Mouse (Mus musculus) neural tube, embryonic 13.5 days (tissue): ENCODE results near the gene Fam184b. TPM values are rescaled to one million over a fixed set of nuclear protein-coding genes. Genes with fewer than 3 reads are reported as not detected.
"Not testable (repeated sequence)": the region's sequence is repeated elsewhere in the genome, so short reads cannot be mapped to it uniquely, and the experiment has no call there.

Experiments used
- ATAC-seq: fragments of 200-750 bp; cut with Nextera tagmentation; 2 replicates; pipeline ENCODE4 v1.8.0; 2017; ENCODE audit warnings: low read depth, mild to moderate bottlenecking, moderate TSS enrichment, moderate library complexity
- H3K27ac ChIP-seq: fragments of 300-500 bp; sonication (generic); replicated peaks from 2 replicates; pipeline ENCODE4 v1.5.1; 2015; ENCODE audit warnings: moderate library complexity, mild to moderate bottlenecking, inconsistent platforms
- H3K27me3 ChIP-seq: fragments of 300-500 bp; sonication (generic); 2 replicates; pipeline ENCODE4 v1.6.1; 2015; ENCODE audit warnings: mild to moderate bottlenecking, inconsistent platforms
- H3K36me3 ChIP-seq: fragments of 300-500 bp; sonication (generic); 2 replicates; pipeline ENCODE4 v1.6.1; 2015; ENCODE audit warnings: mild to moderate bottlenecking, inconsistent platforms
- H3K4me1 ChIP-seq: fragments of 300-500 bp; sonication (generic); replicated peaks from 2 replicates; pipeline ENCODE4 v1.6.1; 2015; ENCODE audit warnings: inconsistent platforms
- H3K4me2 ChIP-seq: fragments of 300-500 bp; sonication (generic); 2 replicates; pipeline ENCODE4 v1.6.1; 2015; ENCODE audit warnings: inconsistent platforms, mild to moderate bottlenecking, moderate library complexity
- H3K4me3 ChIP-seq: fragments of 300-500 bp; sonication (generic); 2 replicates; pipeline ENCODE4 v1.5.1; 2015; ENCODE audit warnings: mild to moderate bottlenecking, inconsistent platforms
- H3K9ac ChIP-seq: fragments of 300-500 bp; sonication (generic); 2 replicates; pipeline ENCODE4 v1.6.1; 2015; ENCODE audit warnings: moderate library complexity, mild to moderate bottlenecking, inconsistent platforms
- H3K9me3 ChIP-seq: fragments of 300-500 bp; sonication (generic); 2 replicates; pipeline ENCODE4 v1.6.1; 2016; ENCODE audit warnings: inconsistent platforms
- WGBS: fragments of 180-500 bp; shearing (Covaris S2); methylation state at CpG from one replicate; pipeline ENCODE4 v1.1.7; 2015; 5-methylcytosine and 5-hydroxymethylcytosine counted together
- polyA plus RNA-seq: library from polyadenylated mRNA; unstranded; fragments of >200 nt; fragmentation: Nextera tagmentation; extraction: Ambion mirVana; gene quantifications from 2 replicates; pipeline ENCODE4 v1.2.1, GENCODE M21; 2015

Gene Fam184b
- polyA plus RNA-seq, 1 experiment from 2014 or later, result 4.0 TPM

DNA sequence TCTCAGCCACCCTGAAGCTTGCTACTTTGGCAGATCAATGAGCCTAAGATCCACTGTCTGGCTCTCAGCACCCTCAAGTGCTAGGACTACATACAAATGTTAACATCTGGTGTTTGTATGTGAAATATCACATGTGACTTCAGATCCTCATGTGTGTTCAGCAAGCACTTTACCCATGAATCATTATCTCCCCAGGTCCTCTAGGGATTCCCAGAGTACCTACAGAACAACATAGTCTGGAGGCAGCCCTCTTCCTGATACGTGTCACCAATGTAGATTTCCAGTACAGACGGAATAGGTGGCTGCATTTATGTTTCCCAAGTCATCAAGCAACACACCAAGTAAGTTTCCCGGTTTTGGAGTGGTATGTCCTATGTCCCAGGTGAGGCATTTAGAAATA is 29.4 kb upstream of the Fam184b start:
- Histone ChIP-seq H3K4me3 (peak overlapping the region; percentile 81), H3K9me3 (no peaks in the 10 kb centered on the region), H3K4me2 (peak overlapping the region; percentile 91), H3K27me3 (no peaks in the 10 kb centered on the region), H3K36me3 (no peaks in the 10 kb centered on the region), H3K27ac (peak overlapping the region; percentile 81), H3K4me1 (peaks cover 17% of the 10 kb centered on the region), H3K9ac (peak overlapping the region; percentile 84)
- 0% methylated on average over 3 of the region's 3 CpGs for WGBS
- peak; percentile 29 for ATAC-seq

DNA sequence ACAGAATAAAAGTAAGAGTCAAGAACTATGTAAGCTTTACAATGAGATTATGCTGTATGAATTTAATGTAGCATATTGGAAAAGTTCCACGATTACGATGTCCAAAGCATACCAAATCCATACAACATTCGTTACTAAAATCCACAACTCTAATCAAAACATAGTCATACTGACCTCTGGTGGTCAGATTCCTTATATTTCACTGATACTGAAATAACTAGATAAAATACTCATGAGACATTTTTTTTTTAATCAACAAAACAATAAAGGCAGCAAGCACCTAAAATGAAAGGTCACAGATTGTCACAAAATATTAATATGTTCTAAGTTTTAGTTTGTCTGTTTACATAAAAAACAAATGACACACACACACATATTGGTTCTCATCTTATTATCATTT is 28.9 kb upstream of the Fam184b start:
- no peak overlapping the region for H3K27ac ChIP-seq
- H3K36me3 ChIP-seq, result no peaks in the 10 kb centered on the region
- no peaks in the 10 kb centered on the region for H3K9me3 ChIP-seq
- H3K9ac ChIP-seq, result no peak overlapping the region
- H3K4me3 ChIP-seq, result peak overlapping the region; percentile 81; the same call in 1 of the 2 replicates
- no peaks in the 10 kb centered on the region for H3K27me3 ChIP-seq
- 40% methylated on average over 3 of the region's 3 CpGs for WGBS
- no peak for ATAC-seq
- H3K4me1 ChIP-seq, result peaks cover 17% of the 10 kb centered on the region
- peak overlapping the region; percentile 91 for H3K4me2 ChIP-seq

DNA sequence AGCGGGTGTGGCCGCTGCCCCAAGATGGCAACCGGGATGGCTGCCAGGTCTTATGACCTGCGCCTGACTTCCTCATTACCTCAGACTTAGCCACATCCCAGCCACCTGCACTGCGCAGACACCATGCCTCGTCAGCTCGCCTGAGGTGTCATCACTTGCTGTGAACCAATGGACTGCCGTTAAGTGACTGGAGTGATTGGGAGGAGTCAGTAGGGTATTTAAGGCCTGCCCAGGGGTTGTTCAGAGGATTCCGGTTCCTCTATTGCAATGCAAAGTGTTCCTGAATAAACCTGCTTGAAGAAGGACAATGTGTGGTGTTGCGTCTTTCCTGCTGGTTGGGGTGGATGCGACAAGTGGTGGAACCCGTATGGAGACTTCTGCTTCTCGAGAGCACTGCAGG is 19.0 kb upstream of the Fam184b start:
- H3K36me3 ChIP-seq, H3K9me3 ChIP-seq, H3K4me1 ChIP-seq, H3K27ac ChIP-seq, H3K4me3 ChIP-seq, H3K27me3 ChIP-seq, H3K9ac ChIP-seq, H3K4me2 ChIP-seq, ATAC-seq: not testable (repeated sequence)
- 95% methylated on average over 13 of the region's 13 CpGs for WGBS

DNA sequence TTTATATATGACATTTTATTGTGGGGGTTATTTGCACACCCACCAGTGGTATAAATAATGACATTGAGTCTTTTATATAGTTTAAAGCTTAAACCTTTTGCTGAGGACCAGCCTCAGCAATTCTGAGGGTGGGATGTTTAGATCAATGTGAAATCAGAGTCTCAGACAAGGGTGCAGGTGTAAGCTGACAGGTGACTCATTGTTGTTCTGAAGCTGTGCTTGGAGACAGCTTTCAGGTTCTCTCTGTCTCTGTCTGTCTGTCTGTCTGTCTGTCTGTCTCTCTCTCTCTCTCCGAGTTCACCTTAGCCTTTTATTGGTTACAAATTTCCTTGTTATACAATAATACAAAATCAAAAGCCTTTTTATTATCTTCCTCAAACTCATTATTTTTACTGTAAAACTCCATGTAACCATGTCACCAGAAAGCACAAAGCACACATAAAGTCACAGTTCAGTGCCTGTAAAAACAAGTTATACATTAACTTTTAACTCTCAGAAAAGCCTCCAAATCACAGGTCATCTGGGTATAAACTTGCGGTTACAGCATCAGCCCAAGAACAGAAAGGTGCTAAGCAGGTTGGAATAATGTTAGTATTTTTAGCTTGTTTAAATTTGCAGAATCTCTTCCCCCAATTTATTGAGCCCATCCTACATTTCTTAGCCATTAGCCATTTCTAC is 11.8 kb upstream of the Fam184b start:
- Histone ChIP-seq H3K4me3 (no peak overlapping the region), H3K9me3 (no peaks in the 10 kb centered on the region), H3K27ac (no peak overlapping the region), H3K9ac (no peak overlapping the region), H3K4me1 (no peaks in the 10 kb centered on the region), H3K27me3 (no peaks in the 10 kb centered on the region), H3K36me3 (no peaks in the 10 kb centered on the region), H3K4me2 (no peak overlapping the region)
- ATAC-seq, result no peak
- 89% methylated on average over 2 of the region's 2 CpGs for WGBS

DNA sequence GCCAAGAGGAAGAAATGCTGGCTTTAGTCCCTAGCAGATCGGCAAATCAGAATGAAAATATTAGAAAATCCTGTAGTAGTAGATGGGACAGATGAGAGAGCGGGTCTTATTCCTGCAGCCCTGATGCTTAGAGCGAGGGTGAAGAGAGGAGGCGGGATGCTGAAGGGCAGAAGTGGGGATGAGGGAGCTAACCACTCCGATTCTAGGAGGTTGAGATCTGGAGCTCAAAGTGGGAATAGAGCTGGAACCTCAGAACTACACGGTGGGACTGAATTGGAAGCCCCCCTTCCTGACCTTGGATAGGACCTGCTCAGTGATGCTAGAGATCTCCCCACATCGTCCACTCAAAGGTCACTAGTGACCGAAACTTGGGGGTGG is 290 bp upstream of the Fam184b start:
- Histone ChIP-seq H3K9ac (peak overlapping the region; percentile 73), H3K4me3 (peak overlapping the region; percentile 53), H3K4me1 (peaks cover 6% of the 10 kb centered on the region), H3K4me2 (peak overlapping the region; percentile 82), H3K9me3 (no peaks in the 10 kb centered on the region), H3K27ac (peak overlapping the region; percentile 57; the same call in 1 of the 2 replicates), H3K27me3 (peaks cover 14% of the 10 kb centered on the region), H3K36me3 (no peaks in the 10 kb centered on the region)
- 1% methylated on average over 8 of the region's 8 CpGs for WGBS
- ATAC-seq, result peak; percentile 49

DNA sequence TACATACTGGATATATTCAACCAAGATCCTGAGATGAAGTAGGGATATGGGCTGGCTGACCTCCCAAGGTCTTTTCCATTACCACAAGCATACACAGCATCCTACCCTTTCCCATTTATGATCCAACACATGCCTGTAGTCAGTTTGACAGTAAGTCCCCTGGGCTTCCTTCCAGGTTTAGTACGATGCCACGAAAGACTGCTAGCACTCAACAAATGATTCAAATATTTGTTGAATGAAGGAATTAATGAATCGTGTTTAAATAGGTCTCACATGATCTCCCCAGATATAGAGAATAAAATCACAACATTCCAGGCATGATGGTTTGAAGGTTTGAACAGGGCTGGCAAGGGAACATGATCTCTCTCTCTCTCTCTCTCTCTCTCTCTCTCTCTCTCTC is 1.0 kb downstream of the Fam184b start:
- no peaks in the 10 kb centered on the region for H3K9me3 ChIP-seq
- peak overlapping the region; percentile 82 for H3K4me2 ChIP-seq
- H3K27me3 ChIP-seq, result peaks cover 14% of the 10 kb centered on the region
- H3K36me3 ChIP-seq, result no peaks in the 10 kb centered on the region
- peak overlapping the region; percentile 73 for H3K9ac ChIP-seq
- H3K27ac ChIP-seq, result no peak overlapping the region
- no peak for ATAC-seq
- 56% methylated on average over 3 of the region's 3 CpGs for WGBS
- H3K4me3 ChIP-seq, result peak overlapping the region; percentile 53
- peaks cover 6% of the 10 kb centered on the region for H3K4me1 ChIP-seq

DNA sequence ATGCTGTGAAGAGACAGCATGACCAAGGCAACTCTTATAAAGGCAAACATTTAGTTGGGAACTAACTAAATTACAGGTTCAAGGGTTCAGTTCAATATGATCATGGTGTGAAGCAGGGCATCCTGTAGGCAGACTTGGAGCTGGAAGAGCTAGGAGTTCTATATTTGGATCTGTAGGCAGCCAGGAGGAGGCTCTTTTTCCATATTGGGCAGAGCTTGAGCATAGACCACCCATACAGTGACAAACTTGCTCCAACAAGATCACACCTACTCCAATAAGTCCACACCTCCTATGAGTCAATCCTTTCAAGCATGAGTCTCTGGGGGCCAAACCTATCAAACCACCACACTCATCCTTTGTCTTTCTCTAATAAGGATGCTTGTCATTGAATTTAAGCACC is 9.9 kb downstream of the Fam184b start:
- H3K36me3 ChIP-seq, result no peaks in the 10 kb centered on the region
- H3K4me2 ChIP-seq, result no peak overlapping the region
- no peak for ATAC-seq
- no peak overlapping the region for H3K4me3 ChIP-seq
- H3K4me1 ChIP-seq, result no peaks in the 10 kb centered on the region
- no peak overlapping the region for H3K9ac ChIP-seq
- no peaks in the 10 kb centered on the region for H3K27me3 ChIP-seq
- H3K27ac ChIP-seq, result no peak overlapping the region
- H3K9me3 ChIP-seq, result peaks cover 11% of the 10 kb centered on the region; the same call in 1 of the 2 replicates

DNA sequence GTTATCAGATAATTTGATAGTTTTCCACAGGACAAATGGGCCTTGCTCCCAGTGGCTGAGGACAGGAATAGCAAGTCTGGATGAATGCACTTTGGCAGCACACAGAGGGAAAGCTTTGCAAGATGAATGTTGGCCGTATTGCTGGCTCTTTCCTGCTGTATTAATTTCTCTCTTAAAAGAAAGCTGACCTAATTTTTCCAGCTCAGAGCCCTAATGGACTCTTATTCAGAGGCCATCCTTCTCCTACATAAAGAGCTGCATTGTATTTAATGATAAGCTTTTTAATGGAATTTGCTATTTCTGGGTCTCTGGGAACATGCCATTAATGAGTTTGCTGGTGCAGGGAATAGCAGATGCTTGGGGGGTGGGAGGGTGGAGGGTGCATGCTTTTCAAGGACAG is 11.6 kb downstream of the Fam184b start:
- Histone ChIP-seq H3K4me3 (no peak overlapping the region), H3K27me3 (no peaks in the 10 kb centered on the region), H3K36me3 (no peaks in the 10 kb centered on the region), H3K4me2 (no peak overlapping the region), H3K9me3 (peaks cover 16% of the 10 kb centered on the region; the same call in 1 of the 2 replicates), H3K4me1 (no peaks in the 10 kb centered on the region), H3K27ac (no peak overlapping the region), H3K9ac (no peak overlapping the region)
- no peak for ATAC-seq
- WGBS, result 47% methylated on average over 1 of the region's 1 CpGs

DNA sequence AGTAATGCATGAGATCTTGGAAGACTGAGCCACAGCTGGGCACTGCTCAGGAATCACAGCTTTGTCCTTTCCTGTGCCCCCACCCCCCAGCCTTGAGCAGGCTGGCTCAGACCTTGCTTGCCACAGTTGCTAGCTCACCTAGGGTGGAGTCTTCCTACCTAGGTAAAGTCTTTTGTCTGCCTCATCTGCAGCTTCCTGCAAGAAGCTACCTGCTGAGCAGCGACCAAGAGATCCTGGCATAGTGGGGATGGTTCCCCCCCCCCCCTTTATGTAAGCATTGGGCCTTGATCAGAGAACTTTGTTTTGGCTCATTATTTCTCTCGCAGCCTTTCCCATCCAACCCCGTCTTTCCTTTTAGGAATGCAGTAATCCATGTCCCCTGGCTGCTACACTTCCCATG is 17.9 kb downstream of the Fam184b start:
- no peak for ATAC-seq
- no peaks in the 10 kb centered on the region for H3K27me3 ChIP-seq
- no peaks in the 10 kb centered on the region for H3K36me3 ChIP-seq
- no peak overlapping the region for H3K9ac ChIP-seq
- H3K27ac ChIP-seq, result no peak overlapping the region
- WGBS, result 50% methylated on average over 3 of the region's 3 CpGs
- no peak overlapping the region for H3K4me2 ChIP-seq
- H3K4me1 ChIP-seq, result no peaks in the 10 kb centered on the region
- no peak overlapping the region for H3K4me3 ChIP-seq
- H3K9me3 ChIP-seq, result peaks cover 16% of the 10 kb centered on the region; the same call in 1 of the 2 replicates

DNA sequence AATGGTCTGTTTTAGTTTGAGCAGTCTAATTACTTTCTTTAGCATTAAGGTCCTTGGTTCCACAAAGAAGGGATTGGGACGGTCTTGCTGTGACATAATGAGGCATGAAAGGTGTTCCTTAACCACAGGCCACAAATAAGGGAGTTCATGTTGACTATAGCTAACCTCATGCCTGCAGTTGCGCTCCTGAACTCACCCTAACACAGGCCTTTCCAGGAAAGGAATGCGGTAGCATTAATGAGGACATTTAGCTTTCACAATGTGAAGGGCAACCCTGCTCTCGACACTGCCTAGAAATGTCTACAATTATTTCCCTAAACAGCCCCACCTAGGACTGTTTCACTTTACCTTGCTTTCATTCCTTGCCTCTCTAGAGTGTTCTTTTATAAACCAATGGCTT is 40.4 kb downstream of the Fam184b start:
- Histone ChIP-seq H3K27ac (no peak overlapping the region), H3K4me1 (no peaks in the 10 kb centered on the region; the same call in 1 of the 2 replicates), H3K9ac (no peak overlapping the region), H3K4me3 (no peak overlapping the region), H3K9me3 (no peaks in the 10 kb centered on the region), H3K4me2 (no peak overlapping the region), H3K27me3 (no peaks in the 10 kb centered on the region), H3K36me3 (no peaks in the 10 kb centered on the region)
- ATAC-seq, result no peak
- WGBS, result 74% methylated on average over 4 of the region's 4 CpGs

DNA sequence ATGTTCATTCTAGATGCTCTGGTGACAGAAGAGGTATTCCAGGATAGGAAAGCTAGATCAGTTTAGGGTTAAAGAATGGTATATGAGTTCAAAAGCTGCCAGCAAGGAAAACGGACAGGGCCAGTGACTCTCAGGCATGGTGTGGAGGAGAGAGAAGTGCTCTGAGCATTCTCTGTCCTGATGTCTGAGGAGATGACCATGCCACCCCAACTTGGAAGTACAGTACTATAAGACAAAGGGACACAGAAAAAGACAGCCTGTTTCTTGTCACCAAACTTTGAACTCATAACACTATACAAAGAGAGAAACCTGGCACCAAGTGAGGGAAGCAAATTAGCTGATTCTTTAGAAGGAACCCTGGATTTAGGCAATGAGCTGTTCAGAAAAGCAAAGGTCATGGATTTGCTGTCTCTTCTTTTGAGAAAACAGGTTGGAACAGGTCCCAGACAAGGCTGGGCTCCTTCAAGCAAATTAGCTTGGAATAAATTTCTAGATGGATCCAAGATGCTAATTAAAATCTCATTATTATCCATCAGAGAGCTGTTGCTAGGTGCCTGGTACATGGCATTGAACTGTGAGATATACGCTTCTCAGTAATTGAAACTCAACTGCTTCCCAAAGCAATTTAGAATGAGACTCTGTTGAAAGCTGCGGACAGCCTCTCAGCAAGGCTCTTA is 43.9 kb downstream of the Fam184b start:
- no peaks in the 10 kb centered on the region for H3K36me3 ChIP-seq
- H3K4me2 ChIP-seq, result no peak overlapping the region
- peak overlapping the region; percentile 59 for H3K27ac ChIP-seq
- H3K9ac ChIP-seq, result no peak overlapping the region
- ATAC-seq, result peak; percentile 94
- no peaks in the 10 kb centered on the region for H3K9me3 ChIP-seq
- WGBS, result 45% methylated on average over 3 of the region's 3 CpGs
- no peaks in the 10 kb centered on the region; the same call in 1 of the 2 replicates for H3K4me1 ChIP-seq
- no peaks in the 10 kb centered on the region for H3K27me3 ChIP-seq
- H3K4me3 ChIP-seq, result no peak overlapping the region

DNA sequence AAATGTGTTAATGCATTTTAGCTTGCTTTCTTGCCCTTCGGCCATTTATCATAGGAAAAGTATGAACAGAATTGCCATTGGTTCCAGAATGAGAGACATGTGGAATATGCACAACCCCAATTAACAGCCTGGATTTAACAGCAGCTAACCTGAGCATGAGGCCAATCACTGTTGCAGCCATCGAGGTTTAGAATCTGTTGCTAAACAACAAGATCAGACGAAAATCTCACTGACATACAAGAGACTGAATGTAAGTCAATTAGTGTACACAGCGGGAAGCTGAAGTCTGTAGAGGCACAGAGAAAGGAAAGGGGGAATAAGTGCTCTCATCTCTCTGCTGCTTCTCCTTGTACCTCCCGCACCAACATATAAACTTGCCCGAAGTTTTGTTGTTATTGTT is 46.1 kb downstream of the Fam184b start:
- no peaks in the 10 kb centered on the region for H3K27me3 ChIP-seq
- no peak overlapping the region for H3K27ac ChIP-seq
- no peaks in the 10 kb centered on the region; the same call in 1 of the 2 replicates for H3K4me1 ChIP-seq
- H3K36me3 ChIP-seq, result no peaks in the 10 kb centered on the region
- no peak overlapping the region for H3K4me2 ChIP-seq
- ATAC-seq, result no peak
- H3K4me3 ChIP-seq, result no peak overlapping the region
- H3K9me3 ChIP-seq, result no peaks in the 10 kb centered on the region
- H3K9ac ChIP-seq, result no peak overlapping the region
- 72% methylated on average over 6 of the region's 6 CpGs for WGBS
